27 mouse cellular contexts compared by ENCODE assay signal in the genomic region with DNA sequence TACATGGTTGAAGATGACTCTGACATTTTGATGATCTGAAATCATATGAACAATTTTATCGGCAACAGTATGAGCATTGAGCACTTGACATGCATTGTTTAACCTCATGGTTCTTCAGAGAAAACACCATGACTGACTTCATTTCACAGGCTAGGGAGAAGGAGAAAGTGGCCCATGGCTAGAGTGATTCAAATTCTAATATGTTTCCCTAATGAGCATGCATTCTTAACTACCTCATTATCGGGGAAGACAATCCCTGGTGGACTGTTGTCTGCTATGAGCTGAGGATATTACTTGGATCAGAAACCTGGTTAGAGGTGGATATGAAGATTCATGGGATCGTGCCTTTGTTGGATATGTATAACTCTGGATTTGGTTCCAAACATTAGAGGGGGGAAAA.
DNase-seq lines count a peak whose midpoint lies in the region; ATAC-seq and TF ChIP-seq lines count a peak whose summit lies in the region.
"Had no signal": no experiment of that assay in that cellular context is flagged by ENCODE, and none has a peak within 500 bp of the region (broad histone marks: within the 10 kb centered on the region; RNA-seq: fewer than 3 reads in every experiment).

No protein-coding gene starts in this region.

- 73% methylated on average over 3 of the region's 3 CpGs for WGBS in hindbrain, embryonic 12.5 days
- 89% methylated on average over 3 of the region's 3 CpGs for WGBS in hindbrain, embryonic 10.5 days
- WGBS in midbrain, embryonic 12.5 days: 86% methylated on average over 3 of the region's 3 CpGs
- whole genome bisulfite sequencing in midbrain, postnatal 0 days: 67% methylated on average over 3 of the region's 3 CpGs
- WGBS in neural tube, embryonic 13.5 days: 57% methylated on average over 3 of the region's 3 CpGs
- WGBS in neural tube, embryonic 15.5 days: 36% methylated on average over 3 of the region's 3 CpGs

- H3K36me3 ChIP-seq in hindbrain, embryonic 12.5 days: no peaks in the 10 kb centered on the region
- no peaks in the 10 kb centered on the region for H3K36me3 ChIP-seq in hindbrain, embryonic 10.5 days
- no peaks in the 10 kb centered on the region for H3K36me3 ChIP-seq in midbrain, embryonic 12.5 days
- H3K36me3 ChIP-seq in midbrain, postnatal 0 days (ENCODE audit: insufficient read depth, low read length): no peaks in the 10 kb centered on the region
- no peaks in the 10 kb centered on the region for H3K36me3 ChIP-seq in neural tube, embryonic 13.5 days
- no peaks in the 10 kb centered on the region for H3K36me3 ChIP-seq in neural tube, embryonic 15.5 days
- H3K36me3 ChIP-seq: embryonic facial prominence, embryonic 10.5 days; embryonic facial prominence, embryonic 13.5 days; forebrain, embryonic 12.5 days; forebrain, embryonic 15.5 days; heart, embryonic 10.5 days; heart, embryonic 13.5 days had no signal

- no peak overlapping the region for H3K4me3 ChIP-seq in hindbrain, embryonic 12.5 days
- no peak overlapping the region for H3K4me3 ChIP-seq in hindbrain, embryonic 10.5 days
- H3K4me3 ChIP-seq in midbrain, embryonic 12.5 days: no peak overlapping the region
- H3K4me3 ChIP-seq in midbrain, postnatal 0 days (ENCODE audit: low read depth, low read length): no peak overlapping the region
- no peak overlapping the region for H3K4me3 ChIP-seq in neural tube, embryonic 13.5 days
- H3K4me3 ChIP-seq in neural tube, embryonic 15.5 days (replicated peaks): no peak overlapping the region
- H3K4me3 ChIP-seq: embryonic facial prominence, embryonic 10.5 days; embryonic facial prominence, embryonic 13.5 days; erythroblast, embryonic 14.5 days; forebrain, embryonic 12.5 days; forebrain, embryonic 15.5 days; heart, adult 2 months; heart, embryonic 10.5 days; heart, embryonic 13.5 days had no signal

- no peak for TF ChIP-seq CTCF in midbrain, postnatal 0 days (IDR thresholded peaks at IDR 0.05)

- no peak overlapping the region for H3K9ac ChIP-seq in hindbrain, embryonic 12.5 days
- H3K9ac ChIP-seq in midbrain, embryonic 12.5 days (replicated peaks): no peak overlapping the region
- H3K9ac ChIP-seq in midbrain, postnatal 0 days (replicated peaks; ENCODE audit: low read length, poor library complexity, severe bottlenecking): no peak overlapping the region
- no peak overlapping the region for H3K9ac ChIP-seq in neural tube, embryonic 13.5 days
- H3K9ac ChIP-seq in neural tube, embryonic 15.5 days (replicated peaks): no peak overlapping the region
- H3K9ac ChIP-seq: embryonic facial prominence, embryonic 13.5 days; forebrain, embryonic 12.5 days; forebrain, embryonic 15.5 days; heart, embryonic 13.5 days had no signal

- H3K9me3 ChIP-seq in hindbrain, embryonic 12.5 days (replicated peaks): no peaks in the 10 kb centered on the region
- H3K9me3 ChIP-seq in hindbrain, embryonic 10.5 days: no peaks in the 10 kb centered on the region
- no peaks in the 10 kb centered on the region for H3K9me3 ChIP-seq in midbrain, embryonic 12.5 days
- H3K9me3 ChIP-seq in midbrain, postnatal 0 days (ENCODE audit: low read length): no peaks in the 10 kb centered on the region
- no peaks in the 10 kb centered on the region for H3K9me3 ChIP-seq in neural tube, embryonic 13.5 days
- H3K9me3 ChIP-seq in neural tube, embryonic 15.5 days (replicated peaks): no peaks in the 10 kb centered on the region
- H3K9me3 ChIP-seq: embryonic facial prominence, embryonic 10.5 days; embryonic facial prominence, embryonic 13.5 days; forebrain, embryonic 12.5 days; forebrain, embryonic 15.5 days; heart, embryonic 10.5 days; heart, embryonic 13.5 days had no signal

- 0 out of 2 replicates have a peak, but pooled peaks cover 3% of the 10 kb centered on the region for H3K4me1 ChIP-seq in hindbrain, embryonic 12.5 days
- no peaks in the 10 kb centered on the region for H3K4me1 ChIP-seq in hindbrain, embryonic 10.5 days (replicated peaks)
- peaks cover 3% of the 10 kb centered on the region; the same call in 1 of the 2 replicates for H3K4me1 ChIP-seq in midbrain, embryonic 12.5 days
- H3K4me1 ChIP-seq in midbrain, postnatal 0 days (ENCODE audit: insufficient read depth, low read length): no peaks in the 10 kb centered on the region
- H3K4me1 ChIP-seq in neural tube, embryonic 13.5 days (replicated peaks): peaks cover 24% of the 10 kb centered on the region
- H3K4me1 ChIP-seq in neural tube, embryonic 15.5 days: no peaks in the 10 kb centered on the region; the same call in 1 of the 2 replicates
- H3K4me1 ChIP-seq: embryonic facial prominence, embryonic 10.5 days; embryonic facial prominence, embryonic 13.5 days; heart, embryonic 10.5 days; heart, embryonic 13.5 days had no signal

- ATAC-seq in hindbrain, embryonic 12.5 days (ENCODE audit: low FRiP score): peak; percentile 50; the same call in 1 of the 2 replicates
- peak; percentile 62 for ATAC-seq in midbrain, embryonic 12.5 days (ENCODE audit: low FRiP score, low read depth)
- no peak for ATAC-seq in midbrain, postnatal 0 days (ENCODE audit: low FRiP score)
- peak; percentile 50; the same call in 1 of the 2 replicates for ATAC-seq in neural tube, embryonic 13.5 days (ENCODE audit: low read depth)
- ATAC-seq in neural tube, embryonic 15.5 days (ENCODE audit: low FRiP score): no peak
- ATAC-seq in inflammation-experienced regulatory T-cells, adult 6 months: no peak
- ATAC-seq: forebrain, embryonic 15.5 days; intestine, embryonic 16.5 days; Patski had no signal

- H3K4me2 ChIP-seq in hindbrain, embryonic 12.5 days (replicated peaks): no peak overlapping the region
- H3K4me2 ChIP-seq in midbrain, embryonic 12.5 days (replicated peaks): no peak overlapping the region
- H3K4me2 ChIP-seq in midbrain, postnatal 0 days (ENCODE audit: low read depth, low read length, poor library complexity, severe bottlenecking): no peak overlapping the region
- H3K4me2 ChIP-seq in neural tube, embryonic 13.5 days: no peak overlapping the region
- no peak overlapping the region for H3K4me2 ChIP-seq in neural tube, embryonic 15.5 days
- H3K4me2 ChIP-seq: embryonic facial prominence, embryonic 13.5 days; forebrain, embryonic 12.5 days; forebrain, embryonic 15.5 days; heart, embryonic 13.5 days had no signal

- no peak for DNase-seq in hindbrain, embryonic 10.5 days (ENCODE audit: low spot score)
- DNase-seq in midbrain, postnatal 0 days (ENCODE audit: low spot score): no peak
- DNase-seq in c-Kit-positive CD71-positive TER-119-positive erythroid progenitor cells, embryonic 14.5 days (ENCODE audit: low spot score): no peak
- DNase-seq: adrenal gland, postnatal 10 days; adrenal gland, postnatal 36 days; cerebellum, adult 11-12 months; cerebellum, adult 8-10 months; cerebellum, postnatal 10 days; cerebellum, postnatal 36 days; embryo, embryonic 11 days; gastrocnemius, postnatal 10 days; gastrocnemius, postnatal 36 days; heart, adult 2 months had no signal

- no peaks in the 10 kb centered on the region for H3K27me3 ChIP-seq in hindbrain, embryonic 12.5 days
- H3K27me3 ChIP-seq in hindbrain, embryonic 10.5 days (ENCODE audit: insufficient read depth, poor library complexity, severe bottlenecking): no peaks in the 10 kb centered on the region
- no peaks in the 10 kb centered on the region for H3K27me3 ChIP-seq in midbrain, embryonic 12.5 days
- no peaks in the 10 kb centered on the region for H3K27me3 ChIP-seq in midbrain, postnatal 0 days (ENCODE audit: insufficient read depth, low read length)
- H3K27me3 ChIP-seq in neural tube, embryonic 13.5 days: no peaks in the 10 kb centered on the region
- no peaks in the 10 kb centered on the region for H3K27me3 ChIP-seq in neural tube, embryonic 15.5 days (replicated peaks)
- H3K27me3 ChIP-seq: embryonic facial prominence, embryonic 13.5 days; forebrain, embryonic 12.5 days; forebrain, embryonic 15.5 days; heart, embryonic 13.5 days had no signal

- no peak overlapping the region for H3K27ac ChIP-seq in hindbrain, embryonic 12.5 days
- no peak overlapping the region for H3K27ac ChIP-seq in hindbrain, embryonic 10.5 days
- no peak overlapping the region for H3K27ac ChIP-seq in midbrain, embryonic 12.5 days (replicated peaks)
- H3K27ac ChIP-seq in midbrain, postnatal 0 days (ENCODE audit: low read depth, low read length): no peak overlapping the region
- H3K27ac ChIP-seq in neural tube, embryonic 13.5 days (replicated peaks): no peak overlapping the region
- H3K27ac ChIP-seq in neural tube, embryonic 15.5 days (replicated peaks): no peak overlapping the region
- H3K27ac ChIP-seq: embryonic facial prominence, embryonic 10.5 days; embryonic facial prominence, embryonic 13.5 days; forebrain, embryonic 12.5 days; forebrain, embryonic 15.5 days; heart, adult 2 months; heart, embryonic 10.5 days; heart, embryonic 13.5 days had no signal

Comparison
In these comparisons a context has a peak if more than half of its experiments do, and no peak if none do; other contexts are left out.
1. ATAC-seq: peak in hindbrain, embryonic 12.5 days (single experiment), midbrain, embryonic 12.5 days (single experiment) and neural tube, embryonic 13.5 days (single experiment); none in midbrain, postnatal 0 days (single experiment), neural tube, embryonic 15.5 days (single experiment) and inflammation-experienced regulatory T-cells, adult 6 months (single experiment).